9 mouse cellular contexts compared by ENCODE assay signal in genomic region chr10:77864762-77865143, GRCm38 (mm10). TPM values are rescaled to one million over a fixed set of nuclear protein-coding genes. Genes with fewer than 3 reads are reported as not detected.
DNase-seq lines count a peak whose midpoint lies in the region; ATAC-seq and TF ChIP-seq lines count a peak whose summit lies in the region.
"Had no signal": no experiment of that assay in that cellular context is flagged by ENCODE, and none has a peak within 500 bp of the region (broad histone marks: within the 10 kb centered on the region; RNA-seq: fewer than 3 reads in every experiment).

No protein-coding gene starts in this region.

- no peak for TF ChIP-seq POLR2A in CH12.LX (IDR thresholded peaks at IDR 0.05; ENCODE audit: low read depth, low read length)

- no peak for TF ChIP-seq RAD21 in CH12.LX (IDR thresholded peaks at IDR 0.05; ENCODE audit: low read depth, low read length)

- no peak for TF ChIP-seq CTCF in CH12.LX (conservative IDR thresholded peaks at IDR 0.05 in 1 of 2, IDR thresholded peaks at IDR 0.05 in 1 of 2; ENCODE audit: low read depth in 2 of 2, low read length in 2 of 2)
- TF ChIP-seq CTCF in forebrain, postnatal 0 days (IDR thresholded peaks at IDR 0.05; ENCODE audit: low read depth) = no peak

- H3K27ac ChIP-seq in CH12.LX (ENCODE audit: insufficient read depth, low read depth) = no peak overlapping the region
- H3K27ac ChIP-seq in forebrain, postnatal 0 days (ENCODE audit: low read depth, low read length) = no peak overlapping the region
- no peak overlapping the region for H3K27ac ChIP-seq in liver, embryonic 16.5 days (ENCODE audit: low read length)

- in situ Hi-C loops in CH12.LX (cut with MboI; ENCODE audit: low pct_ligation_motif_present, low pct_unique_long_range_greater_than_20kb, low sequenced_read_pairs) = no loop called here

- no peaks in the 10 kb centered on the region for H3K27me3 ChIP-seq in erythroblast, embryonic 14.5 days (ENCODE audit: control insufficient read depth)
- peaks cover 67% of the 10 kb centered on the region for H3K27me3 ChIP-seq in CH12.LX (replicated peaks)
- no peaks in the 10 kb centered on the region for H3K27me3 ChIP-seq in forebrain, postnatal 0 days (ENCODE audit: insufficient read depth, low read length)
- no peaks in the 10 kb centered on the region for H3K27me3 ChIP-seq in liver, embryonic 16.5 days (ENCODE audit: control insufficient read depth, insufficient read depth, low read depth, low read length)

- H3K36me3 ChIP-seq in erythroblast, embryonic 14.5 days (ENCODE audit: control insufficient read depth) = no peaks in the 10 kb centered on the region
- no peaks in the 10 kb centered on the region for H3K36me3 ChIP-seq in CH12.LX (replicated peaks in 1 of 2; ENCODE audit: control insufficient read depth in 1 of 2, insufficient read depth in 1 of 2, low read length in 1 of 2)
- no peaks in the 10 kb centered on the region for H3K36me3 ChIP-seq in forebrain, postnatal 0 days (ENCODE audit: insufficient read depth)
- H3K36me3 ChIP-seq in liver, embryonic 16.5 days (ENCODE audit: control insufficient read depth, insufficient read depth) = no peaks in the 10 kb centered on the region

- no peak for ATAC-seq in erythroblast, adult 5-6 weeks (replicated peaks; ENCODE audit: low FRiP score, poor library complexity, severe bottlenecking)
- no peak for ATAC-seq in forebrain, postnatal 0 days
- no peak for ATAC-seq in liver, embryonic 16.5 days (ENCODE audit: low read depth)

- no peak overlapping the region for H3K9ac ChIP-seq in CH12.LX (ENCODE audit: insufficient read depth, low read depth)
- no peak overlapping the region for H3K9ac ChIP-seq in forebrain, postnatal 0 days
- H3K9ac ChIP-seq in liver, embryonic 16.5 days (ENCODE audit: low read depth, low read length) = no peak overlapping the region

- DNase-seq in CH12.LX (ENCODE audit: extremely low read depth) (no peak), MN1 (ENCODE audit: low spot score) (no peak)
- DNase-seq in forebrain, postnatal 0 days = no peak
- no peak for DNase-seq in embryo, embryonic 11 days
- no peak for DNase-seq in left cerebral cortex, adult 18-20 months (ENCODE audit: low spot score in 2 of 2)

- no peaks in the 10 kb centered on the region for H3K9me3 ChIP-seq in erythroblast, embryonic 14.5 days (ENCODE audit: control insufficient read depth, low read length)
- H3K9me3 ChIP-seq in CH12.LX (replicated peaks; ENCODE audit: low read length) = peaks cover 5% of the 10 kb centered on the region
- no peaks in the 10 kb centered on the region for H3K9me3 ChIP-seq in forebrain, postnatal 0 days (ENCODE audit: low read length)
- no peaks in the 10 kb centered on the region for H3K9me3 ChIP-seq in liver, embryonic 16.5 days (replicated peaks; ENCODE audit: control insufficient read depth, low read length)

- dilution Hi-C loops in CH12.LX (cut with MboI; ENCODE audit: extremely low pct_ligation_motif_present, extremely low pct_unique_long_range_greater_than_20kb, low sequenced_read_pairs) = no loop called here

- 0 out of 2 replicates have a peak overlapping the region, but pooled peaks have one; percentile 4 for H3K4me2 ChIP-seq in CH12.LX (ENCODE audit: insufficient read depth, low read depth, poor library complexity, severe bottlenecking)
- H3K4me2 ChIP-seq in forebrain, postnatal 0 days (ENCODE audit: low read depth) = peak overlapping the region; percentile 10; the same call in 1 of the 2 replicates
- H3K4me2 ChIP-seq in liver, embryonic 16.5 days (ENCODE audit: low read depth, low read length) = peak overlapping the region; percentile 24; the same call in 1 of the 2 replicates

- H3K4me3 ChIP-seq in erythroblast, embryonic 14.5 days (replicated peaks) = peak overlapping the region; percentile 14
- H3K4me3 ChIP-seq in CH12.LX (replicated peaks in 1 of 3; ENCODE audit: low read depth in 2 of 3, low read length in 2 of 3, poor library complexity in 1 of 3) = peak overlapping the region in 1 of 3 experiments; percentile 16
- no peak overlapping the region; the same call in 1 of the 2 replicates for H3K4me3 ChIP-seq in forebrain, postnatal 0 days (ENCODE audit: low read depth, low read length)
- H3K4me3 ChIP-seq in liver, embryonic 16.5 days (ENCODE audit: low read depth, low read length) = no peak overlapping the region

- H3K79me2 ChIP-seq in CH12.LX (replicated peaks; ENCODE audit: control insufficient read depth, extremely low read depth, insufficient read depth, poor library complexity, severe bottlenecking) = no peaks in the 10 kb centered on the region

- 33% methylated on average over 11 of the region's 11 CpGs for WGBS in forebrain, postnatal 0 days
- 20% methylated on average over 11 of the region's 11 CpGs for WGBS in liver, embryonic 16.5 days (ENCODE audit: insufficient replicate concordance)

- peaks cover 5% of the 10 kb centered on the region for H3K4me1 ChIP-seq in erythroblast, embryonic 14.5 days (ENCODE audit: control insufficient read depth)
- peaks cover 5 to 6% of the 10 kb centered on the region in 2 experiments for H3K4me1 ChIP-seq in CH12.LX (ENCODE audit: control insufficient read depth in 1 of 2, insufficient read depth in 2 of 2)
- no peaks in the 10 kb centered on the region for H3K4me1 ChIP-seq in forebrain, postnatal 0 days (ENCODE audit: insufficient read depth)
- no peaks in the 10 kb centered on the region for H3K4me1 ChIP-seq in liver, embryonic 16.5 days (ENCODE audit: control insufficient read depth, low read depth, low read length)

- no peak for TF ChIP-seq EP300 in CH12.LX (IDR thresholded peaks at IDR 0.05; ENCODE audit: low read length)

TF ChIP-seq in CH12.LX, 34 proteins besides CTCF, POLR2A, EP300 and RAD21 (continues in another document):
- TF ChIP-seq MYC (IDR thresholded peaks at IDR 0.05; ENCODE audit: low read depth, low read length) = no peak
- no peak for TF ChIP-seq GABPA (IDR thresholded peaks at IDR 0.05; ENCODE audit: insufficient replicate concordance, low read depth, low read length)
- TF ChIP-seq NELFE (IDR thresholded peaks at IDR 0.05; ENCODE audit: low read depth, low read length) = no peak
- TF ChIP-seq MAX (IDR thresholded peaks at IDR 0.05; ENCODE audit: low read length) = no peak

RNA-seq across cellular contexts. Expression of gene Gm3285, which starts 3.0 kb away (rescaled TPM):
- polyA plus RNA-seq in erythroblast, embryonic 14.5 days (2012) = not detected in 2 replicates
- not detected in 2 replicates for total RNA-seq in erythroblast, adult 5-6 weeks (2015; ENCODE audit: low replicate concordance)
- total RNA-seq in erythroblast, adult 5-6 weeks (2017; ENCODE audit: low replicate concordance) = not detected in 2 replicates
- total RNA-seq in CH12.LX (2012; rRNA removed) (not detected in 2 replicates), CH12.LX (2014; rRNA removed) (not detected in 2 replicates)
- not detected in 2 replicates for polyA plus RNA-seq in CH12.LX (2012; ENCODE audit: insufficient read length, low read depth)
- 0.48 TPM in 1 of 2 replicates, not detected in the other for total RNA-seq in forebrain, postnatal 0 days (2014; rRNA removed)
- not detected in 2 replicates for polyA plus RNA-seq in forebrain, postnatal 0 days (2015; fragmentation: Nextera tagmentation; extraction: Ambion mirVana)
- polyA plus RNA-seq in liver, embryonic 16.5 days (2015; fragmentation: Nextera tagmentation; extraction: Ambion mirVana) = not detected in 2 replicates
- not detected for total RNA-seq in left cerebral cortex, adult 18-20 months (2021)
- polyA plus RNA-seq: large intestine, adult 2 months had no signal

RNA-seq across cellular contexts. Expression of gene Gm10318, which starts 12.1 kb away (rescaled TPM):
- polyA plus RNA-seq in erythroblast, embryonic 14.5 days (2012) = not detected in 2 replicates
- not detected in 2 replicates for total RNA-seq in erythroblast, adult 5-6 weeks (2015; ENCODE audit: low replicate concordance)
- total RNA-seq in erythroblast, adult 5-6 weeks (2017; ENCODE audit: low replicate concordance) = not detected in 2 replicates
- total RNA-seq in CH12.LX (2012; rRNA removed) = not detected in 2 replicates
- total RNA-seq in CH12.LX (2014; rRNA removed) = not detected in 2 replicates
- polyA plus RNA-seq in CH12.LX (2012; ENCODE audit: insufficient read length, low read depth) = not detected in 2 replicates
- not detected in 2 replicates for total RNA-seq in forebrain, postnatal 0 days (2014; rRNA removed)
- not detected in 2 replicates for polyA plus RNA-seq in forebrain, postnatal 0 days (2015; fragmentation: Nextera tagmentation; extraction: Ambion mirVana)
- polyA plus RNA-seq in liver, embryonic 16.5 days (2015; fragmentation: Nextera tagmentation; extraction: Ambion mirVana) = not detected in 2 replicates
- not detected for total RNA-seq in left cerebral cortex, adult 18-20 months (2021)
- polyA plus RNA-seq: large intestine, adult 2 months had no signal

RNA-seq across cellular contexts. Expression of gene Gm36176, which starts 18.1 kb away (rescaled TPM):
- polyA plus RNA-seq in erythroblast, embryonic 14.5 days (2012) = not detected in 2 replicates
- not detected in 2 replicates for total RNA-seq in erythroblast, adult 5-6 weeks (2015; ENCODE audit: low replicate concordance)
- total RNA-seq in erythroblast, adult 5-6 weeks (2017; ENCODE audit: low replicate concordance) = not detected in 2 replicates
- not detected in 2 replicates for total RNA-seq in CH12.LX (2012; rRNA removed)
- total RNA-seq in CH12.LX (2014; rRNA removed) = not detected in 2 replicates
- polyA plus RNA-seq in CH12.LX (2012; ENCODE audit: insufficient read length, low read depth) = not detected in 2 replicates
- not detected in 2 replicates for total RNA-seq in forebrain, postnatal 0 days (2014; rRNA removed)
- polyA plus RNA-seq in forebrain, postnatal 0 days (2015; fragmentation: Nextera tagmentation; extraction: Ambion mirVana) = not detected in 2 replicates
- not detected in 2 replicates for polyA plus RNA-seq in liver, embryonic 16.5 days (2015; fragmentation: Nextera tagmentation; extraction: Ambion mirVana)
- not detected for total RNA-seq in left cerebral cortex, adult 18-20 months (2021)
- polyA plus RNA-seq: large intestine, adult 2 months had no signal

RNA-seq across cellular contexts. Expression of gene Krtap10-10, which starts 29.0 kb away (rescaled TPM):
- polyA plus RNA-seq in erythroblast, embryonic 14.5 days (2012) = 0.04 TPM in 1 of 2 replicates, not detected in the other
- not detected in 2 replicates for total RNA-seq in erythroblast, adult 5-6 weeks (2015; ENCODE audit: low replicate concordance)
- total RNA-seq in erythroblast, adult 5-6 weeks (2017; ENCODE audit: low replicate concordance) = not detected in 2 replicates
- total RNA-seq in CH12.LX (2012; rRNA removed) (not detected in 2 replicates), CH12.LX (2014; rRNA removed) (not detected in 2 replicates)
- not detected in 2 replicates for polyA plus RNA-seq in CH12.LX (2012; ENCODE audit: insufficient read length, low read depth)
- total RNA-seq in forebrain, postnatal 0 days (2014; rRNA removed) = not detected in 2 replicates
- polyA plus RNA-seq in forebrain, postnatal 0 days (2015; fragmentation: Nextera tagmentation; extraction: Ambion mirVana) = not detected in 2 replicates
- not detected in 2 replicates for polyA plus RNA-seq in liver, embryonic 16.5 days (2015; fragmentation: Nextera tagmentation; extraction: Ambion mirVana)
- not detected for total RNA-seq in left cerebral cortex, adult 18-20 months (2021)
- polyA plus RNA-seq: large intestine, adult 2 months had no signal

RNA-seq across cellular contexts. Expression of gene Lrrc3, which starts 37.6 kb away (rescaled TPM):
- polyA plus RNA-seq in erythroblast, embryonic 14.5 days (2012) = 0.01 TPM in 1 of 2 replicates, not detected in the other
- total RNA-seq in erythroblast, adult 5-6 weeks (2015; ENCODE audit: low replicate concordance) = not detected in 2 replicates
- total RNA-seq in erythroblast, adult 5-6 weeks (2017; ENCODE audit: low replicate concordance) = not detected in 2 replicates
- total RNA-seq in CH12.LX (2012; rRNA removed) (not detected in 2 replicates), CH12.LX (2014; rRNA removed) (not detected in 2 replicates)
- polyA plus RNA-seq in CH12.LX (2012; ENCODE audit: insufficient read length, low read depth) = not detected in 2 replicates
- total RNA-seq in forebrain, postnatal 0 days (2014; rRNA removed) = 19.7 and 24.1 TPM in 2 replicates
- polyA plus RNA-seq in forebrain, postnatal 0 days (2015; fragmentation: Nextera tagmentation; extraction: Ambion mirVana) = 15.7 and 22.4 TPM in 2 replicates
- 16.5 and 18.6 TPM in 2 replicates for polyA plus RNA-seq in liver, embryonic 16.5 days (2015; fragmentation: Nextera tagmentation; extraction: Ambion mirVana)
- 10 to 100 TPM in 1 of 2 experiments, 1 to 10 TPM in 1; 9.8 to 10.1 TPM for total RNA-seq in left cerebral cortex, adult 18-20 months (2021)
